Mouse (Mus musculus): ENCODE measurements around the gene Syvn1.

GRCm38 (mm10) chr19:6015511-6016315 lies 30.7 kb upstream of the Syvn1 start, which contains the start of gene Capn1:
- TF ChIP-seq CTCF (IDR thresholded peaks at IDR 0.05; ENCODE audit: insufficient read depth, low read length): no peak
- peak; percentile 48; the same call in 1 of the 2 replicates for TF ChIP-seq POLR2A (IDR thresholded peaks at IDR 0.05; ENCODE audit: borderline replicate concordance, extremely low read depth, low read depth, low read length)

All from lung, adult 2 months (tissue).